Mouse (Mus musculus) kidney, adult 2 months (tissue): Measurements from ENCODE around the gene Psmd11.

Experiments used
- CTCF ChIP-seq: fragments of 200-500 bp; conservative IDR thresholded peaks from 2 replicates; pipeline ENCODE4 v1.5.1; 2011; ENCODE audit warnings: low read depth, mild to moderate bottlenecking, control low read depth, low read length, moderate library complexity, mixed read lengths; ENCODE audit not compliant: insufficient read depth, insufficient read length
- POLR2A ChIP-seq: fragments of 200-500 bp; IDR thresholded peaks from one replicate; pipeline ENCODE4 v1.6.1; 2011; ENCODE audit warnings: low read depth, low read length, control low read depth

DNA sequence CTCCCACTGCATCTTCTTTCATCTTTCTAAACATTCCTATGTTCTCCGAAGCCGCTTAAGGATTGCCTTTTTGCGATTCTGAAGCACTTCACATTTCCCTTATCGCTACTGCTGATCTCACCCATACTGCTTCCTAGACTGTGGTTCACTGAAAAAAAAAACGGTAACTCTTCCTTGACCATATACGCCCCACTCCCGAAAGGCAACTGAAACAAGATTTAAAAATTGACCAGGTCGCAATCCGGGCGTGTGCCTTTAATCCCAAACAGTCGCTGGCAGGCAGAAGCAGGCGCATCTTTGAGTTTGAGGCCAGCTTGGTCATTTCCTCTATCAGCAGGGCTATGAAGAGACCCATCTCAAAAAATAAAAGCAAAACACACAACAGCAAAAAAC, 45.8 kb upstream of the Psmd11 start:
- TF ChIP-seq CTCF (no peak), POLR2A (no peak)
